Mouse (Mus musculus): ENCODE results near the gene Taf8. TPM values are rescaled to one million over a fixed set of nuclear protein-coding genes. Genes with fewer than 3 reads are reported as not detected.
A peak's percentile ranks its signal among the peaks of the same experiment; 100 is the strongest.

The Taf8 gene
- polyA plus RNA-seq, 1 experiment from 2014 or later = 21.5 TPM

DNA sequence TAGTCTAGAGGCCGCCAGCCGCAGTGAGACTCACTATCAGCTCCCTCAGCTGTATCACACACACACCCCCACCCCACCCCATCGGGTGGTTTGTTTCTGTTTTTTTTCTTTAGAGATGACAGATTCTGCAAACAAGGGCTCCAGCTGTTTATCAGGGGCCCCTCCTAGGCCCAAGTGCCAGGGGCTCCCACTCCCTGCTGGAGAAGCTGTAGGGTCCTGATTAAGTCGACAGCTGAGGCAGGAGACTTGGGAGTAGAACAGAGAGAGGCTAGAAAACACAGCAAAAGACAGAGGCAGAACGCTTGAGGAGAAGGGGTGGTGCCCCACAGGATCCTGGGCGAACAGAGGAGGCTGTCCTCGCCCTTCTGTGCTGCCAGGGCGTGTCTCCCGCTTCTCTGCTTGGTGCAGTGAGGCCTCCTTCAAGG, 33.7 kb upstream of the Taf8 start:
- Histone ChIP-seq H3K9ac (ENCODE audit: low read length) (no peak overlapping the region), H3K9me3 (ENCODE audit: control insufficient read depth, low read length) (no peaks in the 10 kb centered on the region)
- 68% methylated on average over 9 of the region's 9 CpGs for WGBS

GRCm38 (mm10) chr17:47533691-47534090, 31.6 kb upstream of the Taf8 start:
- Histone ChIP-seq H3K9me3 (ENCODE audit: control insufficient read depth, low read length) (no peaks in the 10 kb centered on the region), H3K36me3 (ENCODE audit: control insufficient read depth, insufficient read depth, low read length) (no peaks in the 10 kb centered on the region), H3K9ac (ENCODE audit: low read length) (no peak overlapping the region), H3K4me2 (ENCODE audit: low read length) (no peak overlapping the region), H3K4me1 (replicated peaks; ENCODE audit: control insufficient read depth, insufficient read depth, low read length) (peaks cover under 1% of the 10 kb centered on the region), H3K27me3 (replicated peaks; ENCODE audit: control insufficient read depth, insufficient read depth, low read length) (no peaks in the 10 kb centered on the region), H3K27ac (ENCODE audit: low read depth) (no peak overlapping the region), H3K4me3 (ENCODE audit: low read depth, low read length) (no peak overlapping the region)
- 96% methylated on average over 13 of the region's 13 CpGs for WGBS
- no peak for DNase-seq (ENCODE audit: low spot score)
- ATAC-seq (replicated peaks; ENCODE audit: low FRiP score, low TSS enrichment, low read depth) = no peak

More for the DNA sequence above, 33.7 kb upstream of the Taf8 start:
- Histone ChIP-seq H3K27ac (ENCODE audit: low read depth) (no peak overlapping the region), H3K4me1 (replicated peaks; ENCODE audit: control insufficient read depth, insufficient read depth, low read length) (no peaks in the 10 kb centered on the region; the same call in 1 of the 2 replicates), H3K36me3 (ENCODE audit: control insufficient read depth, insufficient read depth, low read length) (no peaks in the 10 kb centered on the region), H3K4me2 (ENCODE audit: low read length) (no peak overlapping the region), H3K27me3 (replicated peaks; ENCODE audit: control insufficient read depth, insufficient read depth, low read length) (no peaks in the 10 kb centered on the region), H3K4me3 (ENCODE audit: low read depth, low read length) (no peak overlapping the region)
- DNase-seq (ENCODE audit: low spot score) (no peak), ATAC-seq (replicated peaks; ENCODE audit: low FRiP score, low TSS enrichment, low read depth) (no peak)

- ATAC-seq (replicated peaks; ENCODE audit: low FRiP score, low TSS enrichment, low read depth) (no peak), DNase-seq (ENCODE audit: low spot score) (no peak)
- Histone ChIP-seq H3K4me2 (ENCODE audit: low read length) (no peak overlapping the region), H3K27me3 (replicated peaks; ENCODE audit: control insufficient read depth, insufficient read depth, low read length) (no peaks in the 10 kb centered on the region), H3K27ac (ENCODE audit: low read depth) (no peak overlapping the region), H3K4me3 (ENCODE audit: low read depth, low read length) (no peak overlapping the region), H3K4me1 (replicated peaks; ENCODE audit: control insufficient read depth, insufficient read depth, low read length) (peaks cover 14% of the 10 kb centered on the region), H3K36me3 (ENCODE audit: control insufficient read depth, insufficient read depth, low read length) (no peaks in the 10 kb centered on the region), H3K9me3 (ENCODE audit: control insufficient read depth, low read length) (no peaks in the 10 kb centered on the region), H3K9ac (ENCODE audit: low read length) (no peak overlapping the region)
- 91% methylated on average over 5 of the region's 5 CpGs for WGBS
Measured at GRCm38 (mm10) chr17:47532364-47532763, 30.3 kb upstream of the Taf8 start.

DNA sequence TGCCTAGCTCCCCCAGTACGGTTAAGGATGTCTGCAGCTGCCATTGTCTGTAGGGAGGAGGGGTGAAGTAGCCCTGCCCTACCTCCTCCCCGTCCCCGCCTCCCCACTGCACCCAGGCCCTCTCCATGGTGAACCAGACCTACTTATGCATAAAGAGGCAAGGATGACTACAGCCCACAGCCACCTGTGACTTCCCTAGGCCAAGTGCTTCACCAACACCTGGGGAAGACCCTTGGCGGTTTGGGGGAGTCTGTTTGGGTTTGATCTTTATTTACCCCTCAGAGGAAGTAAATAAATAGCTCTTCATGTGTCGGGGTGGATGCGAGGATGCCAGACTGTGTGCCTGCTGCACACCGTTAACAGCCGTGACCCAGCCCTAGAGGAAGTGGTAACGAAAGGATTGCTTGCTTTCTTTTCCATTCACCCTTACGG, 29.3 kb upstream of the Taf8 start:
- 70% methylated on average over 10 of the region's 10 CpGs for WGBS
- ATAC-seq (replicated peaks; ENCODE audit: low FRiP score, low TSS enrichment, low read depth) (no peak), DNase-seq (ENCODE audit: low spot score) (no peak)
- Histone ChIP-seq H3K27ac (ENCODE audit: low read depth) (no peak overlapping the region), H3K4me3 (ENCODE audit: low read depth, low read length) (no peak overlapping the region), H3K36me3 (ENCODE audit: control insufficient read depth, insufficient read depth, low read length) (no peaks in the 10 kb centered on the region), H3K4me1 (replicated peaks; ENCODE audit: control insufficient read depth, insufficient read depth, low read length) (peaks cover 23% of the 10 kb centered on the region), H3K4me2 (ENCODE audit: low read length) (no peak overlapping the region), H3K27me3 (replicated peaks; ENCODE audit: control insufficient read depth, insufficient read depth, low read length) (no peaks in the 10 kb centered on the region), H3K9me3 (ENCODE audit: control insufficient read depth, low read length) (no peaks in the 10 kb centered on the region), H3K9ac (ENCODE audit: low read length) (no peak overlapping the region)

- ATAC-seq (replicated peaks; ENCODE audit: low FRiP score, low TSS enrichment, low read depth) (no peak), DNase-seq (ENCODE audit: low spot score) (no peak)
- no peak overlapping the region for H3K4me2 ChIP-seq (ENCODE audit: low read length)
- no peaks in the 10 kb centered on the region for H3K9me3 ChIP-seq (ENCODE audit: control insufficient read depth, low read length)
- H3K4me3 ChIP-seq (ENCODE audit: low read depth, low read length) = no peak overlapping the region
- no peaks in the 10 kb centered on the region for H3K36me3 ChIP-seq (ENCODE audit: control insufficient read depth, insufficient read depth, low read length)
- 89% methylated on average over 11 of the region's 11 CpGs for WGBS
- no peak overlapping the region for H3K9ac ChIP-seq (ENCODE audit: low read length)
- H3K27ac ChIP-seq (ENCODE audit: low read depth) = no peak overlapping the region
- H3K27me3 ChIP-seq (replicated peaks; ENCODE audit: control insufficient read depth, insufficient read depth, low read length) = no peaks in the 10 kb centered on the region
- H3K4me1 ChIP-seq (replicated peaks; ENCODE audit: control insufficient read depth, insufficient read depth, low read length) = peaks cover 25% of the 10 kb centered on the region
Measured at GRCm38 (mm10) chr17:47529595-47529994, 27.5 kb upstream of the Taf8 start.

GRCm38 (mm10) chr17:47528919-47529318, 26.8 kb upstream of the Taf8 start:
- H3K4me2 ChIP-seq (ENCODE audit: low read length) = no peak overlapping the region
- peak overlapping the region; percentile 96; the same call in 1 of the 2 replicates for H3K27ac ChIP-seq (ENCODE audit: low read depth)
- ATAC-seq (replicated peaks; ENCODE audit: low FRiP score, low TSS enrichment, low read depth) (no peak), DNase-seq (ENCODE audit: low spot score) (no peak)
- H3K4me1 ChIP-seq (replicated peaks; ENCODE audit: control insufficient read depth, insufficient read depth, low read length) = peaks cover 29% of the 10 kb centered on the region
- H3K27me3 ChIP-seq (replicated peaks; ENCODE audit: control insufficient read depth, insufficient read depth, low read length) = no peaks in the 10 kb centered on the region
- no peak overlapping the region for H3K4me3 ChIP-seq (ENCODE audit: low read depth, low read length)
- H3K36me3 ChIP-seq (ENCODE audit: control insufficient read depth, insufficient read depth, low read length) = no peaks in the 10 kb centered on the region
- no peaks in the 10 kb centered on the region for H3K9me3 ChIP-seq (ENCODE audit: control insufficient read depth, low read length)
- WGBS = 83% methylated on average over 8 of the region's 8 CpGs
- no peak overlapping the region for H3K9ac ChIP-seq (ENCODE audit: low read length)

GRCm38 (mm10) chr17:47527581-47528300, 25.6 kb upstream of the Taf8 start:
- 26% methylated on average over 10 of the region's 10 CpGs for WGBS
- Histone ChIP-seq H3K9me3 (ENCODE audit: control insufficient read depth, low read length) (no peaks in the 10 kb centered on the region), H3K4me1 (replicated peaks; ENCODE audit: control insufficient read depth, insufficient read depth, low read length) (peaks cover 40% of the 10 kb centered on the region), H3K36me3 (ENCODE audit: control insufficient read depth, insufficient read depth, low read length) (no peaks in the 10 kb centered on the region), H3K9ac (ENCODE audit: low read length) (peak overlapping the region; percentile 31), H3K4me2 (ENCODE audit: low read length) (peak overlapping the region; percentile 33), H3K4me3 (ENCODE audit: low read depth, low read length) (no peak overlapping the region), H3K27ac (ENCODE audit: low read depth) (peak overlapping the region; percentile 96), H3K27me3 (replicated peaks; ENCODE audit: control insufficient read depth, insufficient read depth, low read length) (no peaks in the 10 kb centered on the region)
- DNase-seq (ENCODE audit: low spot score) (peak; percentile 77), ATAC-seq (replicated peaks; ENCODE audit: low FRiP score, low TSS enrichment, low read depth) (peak; percentile 84)

DNA sequence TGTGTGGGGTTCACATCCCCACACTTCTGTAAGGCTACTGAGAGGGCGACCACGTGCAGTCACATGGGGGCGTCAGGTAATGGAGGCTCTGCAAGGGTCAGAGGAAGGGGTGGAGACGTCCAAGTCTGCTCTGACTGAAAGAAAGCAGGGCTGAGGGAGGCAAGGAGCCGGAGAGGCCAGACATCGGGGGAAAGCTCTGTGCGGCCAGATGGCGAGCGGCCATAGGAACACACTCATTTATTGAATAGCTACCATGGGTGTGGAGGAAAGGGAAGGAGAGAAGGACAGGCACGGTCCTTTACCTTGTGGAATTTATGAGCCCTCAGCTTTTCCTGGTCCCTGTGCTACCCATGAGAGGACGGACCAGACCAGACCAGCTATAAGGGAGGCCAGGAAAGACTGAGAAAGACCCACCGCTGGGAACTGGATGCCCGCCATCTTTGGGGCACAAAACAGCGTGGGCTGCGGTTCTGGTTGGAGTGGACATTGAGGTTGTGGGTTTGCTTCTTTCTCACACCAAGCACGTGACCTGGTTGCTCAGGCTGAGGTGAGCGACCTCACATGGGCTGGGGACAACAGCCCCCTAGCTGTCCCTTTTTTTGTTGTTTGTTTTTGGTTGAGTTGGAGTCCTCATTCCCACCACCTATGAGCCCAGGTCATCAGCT, 24.9 kb upstream of the Taf8 start:
- ATAC-seq (replicated peaks; ENCODE audit: low FRiP score, low TSS enrichment, low read depth) (no peak), DNase-seq (ENCODE audit: low spot score) (no peak)
- Histone ChIP-seq H3K4me3 (ENCODE audit: low read depth, low read length) (no peak overlapping the region), H3K27me3 (replicated peaks; ENCODE audit: control insufficient read depth, insufficient read depth, low read length) (no peaks in the 10 kb centered on the region), H3K9ac (ENCODE audit: low read length) (peak overlapping the region; percentile 31; the same call in 1 of the 2 replicates), H3K27ac (ENCODE audit: low read depth) (peak overlapping the region; percentile 96), H3K4me2 (ENCODE audit: low read length) (peak overlapping the region; percentile 33), H3K4me1 (replicated peaks; ENCODE audit: control insufficient read depth, insufficient read depth, low read length) (peaks cover 48% of the 10 kb centered on the region), H3K36me3 (ENCODE audit: control insufficient read depth, insufficient read depth, low read length) (no peaks in the 10 kb centered on the region), H3K9me3 (ENCODE audit: control insufficient read depth, low read length) (no peaks in the 10 kb centered on the region)
- WGBS = 67% methylated on average over 17 of the region's 17 CpGs
